Mouse (Mus musculus) ES-Bruce4 (cell line): ENCODE results near the gene Gm10273.

ENCODE experiments used
- CTCF ChIP-seq: IDR thresholded peaks from one replicate; pipeline ENCODE4 v1.8.1; 2011; ENCODE audit warnings: low read depth, low read length
- EP300 ChIP-seq: IDR thresholded peaks from 2 replicates; pipeline ENCODE4 v1.6.1; 2011; ENCODE audit warnings: low read depth, low read length; ENCODE audit not compliant: insufficient read depth
- POLR2A ChIP-seq: IDR thresholded peaks from one replicate; pipeline ENCODE4 v1.8.1; 2011; ENCODE audit warnings: low read length; ENCODE audit not compliant: insufficient read depth

DNA sequence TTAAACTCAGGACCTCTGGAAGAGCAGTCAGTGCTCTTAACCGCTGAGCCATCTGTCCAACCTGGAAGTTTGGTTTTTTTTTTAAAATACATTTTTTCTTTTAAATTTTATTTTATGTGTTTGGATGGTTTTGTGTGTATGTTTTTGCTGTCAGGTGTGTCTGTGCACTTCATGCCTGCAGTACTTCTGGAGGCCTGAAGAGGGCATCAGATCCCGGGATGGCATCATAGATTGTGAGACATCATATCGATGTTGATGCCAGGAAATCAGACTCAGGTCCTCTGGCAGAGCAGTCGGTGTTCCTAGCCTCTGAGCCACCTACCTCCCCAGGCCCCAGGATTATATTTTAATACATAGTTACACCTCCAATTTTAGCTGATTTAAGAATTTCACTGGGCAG, 18.3 kb downstream of the Gm10273 start:
- TF ChIP-seq CTCF (peak; percentile 33), POLR2A (no peak), EP300 (no peak)
